Mouse (Mus musculus) brain, embryonic 14.5 days (tissue): ENCODE data around the gene Galnt10.

Source experiments
- CTCF ChIP-seq: fragments of 200-500 bp; IDR thresholded peaks from 2 replicates; pipeline ENCODE4 v1.5.1; 2012; ENCODE audit warnings: inconsistent platforms, mild to moderate bottlenecking, moderate library complexity, borderline replicate concordance; ENCODE audit not compliant: insufficient read depth, insufficient read length; ENCODE audit errors: extremely low read depth
- POLR2A ChIP-seq: fragments of 200-500 bp; IDR thresholded peaks from 2 replicates; pipeline ENCODE4 v1.6.1; 2012; ENCODE audit warnings: mild to moderate bottlenecking, inconsistent platforms, borderline replicate concordance; ENCODE audit not compliant: poor library complexity, insufficient read depth, insufficient read length, severe bottlenecking; ENCODE audit errors: extremely low read depth

DNA sequence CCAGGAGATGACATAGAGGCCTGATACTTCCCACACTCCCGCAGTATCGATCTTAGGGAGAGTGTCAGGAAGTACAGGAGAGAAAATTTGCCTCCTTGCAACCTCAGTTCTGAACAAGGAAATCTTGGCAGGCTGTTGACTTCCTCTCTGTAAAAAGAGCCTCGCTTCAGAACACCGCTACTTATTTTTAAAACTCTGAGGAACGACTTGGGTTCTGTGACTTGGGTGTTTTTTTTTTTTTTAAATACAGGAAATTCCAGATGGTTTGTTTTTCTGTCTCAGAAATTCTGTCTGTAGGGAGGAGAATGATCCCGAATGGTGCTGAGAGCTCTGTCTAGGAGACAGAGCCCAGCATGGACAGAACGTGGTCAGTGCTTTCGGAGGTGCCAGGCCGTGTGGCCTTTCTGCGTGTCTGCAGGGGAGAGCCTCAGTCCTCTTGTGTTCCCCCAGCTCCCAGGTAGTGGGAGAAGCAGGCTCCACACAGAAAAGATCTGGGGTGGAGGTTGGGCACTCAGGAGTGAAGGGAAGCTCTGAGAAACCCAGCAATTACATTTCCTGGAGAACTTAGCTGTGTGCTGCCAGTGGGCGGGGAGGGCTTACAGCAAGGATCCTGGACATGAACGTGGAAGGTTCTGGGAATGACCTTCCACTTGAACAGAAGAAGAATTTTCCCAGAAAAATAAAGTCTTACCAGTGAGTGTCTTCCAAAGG lies 28.9 kb downstream of the Galnt10 start:
- TF ChIP-seq CTCF (no peak), POLR2A (no peak)
